ENCODE assay signal across 8 mouse cellular contexts in genomic region chr9:46442739-46443181, GRCm38 (mm10).
DNase-seq lines count a peak whose midpoint lies in the region; ATAC-seq lines count a peak whose summit lies in the region.

No protein-coding gene starts in this region.

- no peak overlapping the region for H3K27ac ChIP-seq in heart, embryonic 12.5 days (ENCODE audit: poor library complexity, severe bottlenecking)
- H3K27ac ChIP-seq in hindbrain, embryonic 10.5 days: peak overlapping the region; percentile 60; the same call in 1 of the 2 replicates
- peak overlapping the region; percentile 80 for H3K27ac ChIP-seq in midbrain, embryonic 13.5 days

- H3K4me3 ChIP-seq in heart, embryonic 12.5 days: peak overlapping the region; percentile 35
- H3K4me3 ChIP-seq in hindbrain, embryonic 10.5 days: peak overlapping the region; percentile 51
- peak overlapping the region; percentile 34 for H3K4me3 ChIP-seq in midbrain, embryonic 13.5 days (replicated peaks)

- DNase-seq in heart, adult 11 months: no peak
- peak; percentile 23 for DNase-seq in Muller cell, postnatal 12 days (ENCODE audit: inconsistent ontology term)
- DNase-seq in hindbrain, embryonic 10.5 days (ENCODE audit: low spot score): peak; percentile 55
- no peak for DNase-seq in ovary, postnatal 10 days (ENCODE audit: low spot score)
- no peak for DNase-seq in gastrocnemius, postnatal 4 days (ENCODE audit: low spot score in 2 of 2)
- no peak for DNase-seq in left cerebral cortex, postnatal 25 days (ENCODE audit: low spot score in 2 of 2)

- H3K9me3 ChIP-seq in heart, embryonic 12.5 days (replicated peaks): no peaks in the 10 kb centered on the region
- H3K9me3 ChIP-seq in hindbrain, embryonic 10.5 days: no peaks in the 10 kb centered on the region
- H3K9me3 ChIP-seq in midbrain, embryonic 13.5 days: no peaks in the 10 kb centered on the region

- WGBS in heart, embryonic 12.5 days: 1% methylated on average over 19 of the region's 19 CpGs
- 1% methylated on average over 19 of the region's 19 CpGs for WGBS in hindbrain, embryonic 10.5 days
- WGBS in midbrain, embryonic 13.5 days: under 1% methylated on average over 19 of the region's 19 CpGs

- H3K4me1 ChIP-seq in heart, embryonic 12.5 days (replicated peaks): peaks cover 13% of the 10 kb centered on the region
- peaks cover 33% of the 10 kb centered on the region for H3K4me1 ChIP-seq in hindbrain, embryonic 10.5 days (replicated peaks)
- peaks cover 34% of the 10 kb centered on the region for H3K4me1 ChIP-seq in midbrain, embryonic 13.5 days (replicated peaks)

- H3K36me3 ChIP-seq in heart, embryonic 12.5 days: no peaks in the 10 kb centered on the region
- no peaks in the 10 kb centered on the region for H3K36me3 ChIP-seq in hindbrain, embryonic 10.5 days
- no peaks in the 10 kb centered on the region for H3K36me3 ChIP-seq in midbrain, embryonic 13.5 days

- H3K4me2 ChIP-seq in heart, embryonic 12.5 days: peak overlapping the region; percentile 66
- H3K4me2 ChIP-seq in midbrain, embryonic 13.5 days (replicated peaks): peak overlapping the region; percentile 61

- intact Hi-C loops in left cerebral cortex, postnatal 25 days (cut with DNase I): no loop called here

- 0 out of 2 replicates have a peak overlapping the region, but pooled peaks have one; percentile 19 for H3K9ac ChIP-seq in heart, embryonic 12.5 days
- H3K9ac ChIP-seq in midbrain, embryonic 13.5 days (replicated peaks): peak overlapping the region; percentile 32

- ATAC-seq in heart, embryonic 12.5 days (ENCODE audit: insufficient number of reproducible peaks, low FRiP score): no peak
- peak; percentile 81 for ATAC-seq in midbrain, embryonic 13.5 days

- H3K27me3 ChIP-seq in heart, embryonic 12.5 days (replicated peaks): peaks cover 90% of the 10 kb centered on the region
- peaks cover 90% of the 10 kb centered on the region for H3K27me3 ChIP-seq in hindbrain, embryonic 10.5 days (ENCODE audit: insufficient read depth, poor library complexity, severe bottlenecking)
- H3K27me3 ChIP-seq in midbrain, embryonic 13.5 days: peaks cover 40% of the 10 kb centered on the region

Comparison
In these comparisons a context has a peak if more than half of its experiments do, and no peak if none do; other contexts are left out.
1. DNase-seq: peak in Muller cell, postnatal 12 days (single experiment) and hindbrain, embryonic 10.5 days (single experiment); none in heart, adult 11 months (single experiment), ovary, postnatal 10 days (single experiment), gastrocnemius, postnatal 4 days (0 of 2) and left cerebral cortex, postnatal 25 days (0 of 2).
2. Peak in every context shown above with its lines, with median percentiles within 50 percentile points of each other: H3K4me3 ChIP-seq.